ENCODE assay signal across 9 mouse cellular contexts in the genomic region with DNA sequence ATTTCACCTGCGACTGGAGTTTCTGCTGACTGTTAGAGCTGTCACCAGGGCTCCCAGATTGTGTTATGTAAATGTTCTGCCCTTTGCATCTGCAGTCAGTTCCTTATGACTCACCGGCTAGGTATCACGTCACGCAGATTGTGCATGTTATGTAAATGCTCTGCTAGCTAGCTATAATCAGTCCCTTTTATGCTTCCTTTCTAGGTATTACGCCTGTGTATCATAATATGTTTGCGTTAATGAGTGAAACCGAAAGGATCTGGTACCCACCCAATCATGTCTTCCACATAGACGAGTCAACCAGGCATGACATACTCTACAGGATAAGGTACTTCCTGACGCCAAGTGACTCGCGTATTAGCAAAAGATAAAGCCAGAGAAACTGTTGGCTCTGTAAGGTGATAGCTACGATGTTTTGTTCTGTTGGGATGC. TPM values are rescaled to one million over a fixed set of nuclear protein-coding genes. Genes with fewer than 3 reads are reported as not detected.
A peak's percentile ranks its signal among the peaks of the same experiment; 100 is the strongest.
DNase-seq lines count a peak whose midpoint lies in the region; ATAC-seq and TF ChIP-seq lines count a peak whose summit lies in the region.
"Had no signal": no experiment of that assay in that cellular context is flagged by ENCODE, and none has a peak within 500 bp of the region (broad histone marks: within the 10 kb centered on the region; RNA-seq: fewer than 3 reads in every experiment).

No protein-coding gene starts in this region.

- no peaks in the 10 kb centered on the region for H3K27me3 ChIP-seq in forebrain, postnatal 0 days (ENCODE audit: insufficient read depth, low read length)
- H3K27me3 ChIP-seq: midbrain, embryonic 12.5 days had no signal

- no peaks in the 10 kb centered on the region for H3K4me1 ChIP-seq in forebrain, postnatal 0 days (ENCODE audit: insufficient read depth)

- no peak overlapping the region for H3K4me3 ChIP-seq in forebrain, postnatal 0 days (ENCODE audit: low read depth, low read length)
- H3K4me3 ChIP-seq: midbrain, embryonic 12.5 days had no signal

- peak; percentile 56 to 82 for DNase-seq in frontal cortex, adult 2 months (ENCODE audit: extremely low spot score in 1 of 2, low spot score in 1 of 2)
- DNase-seq in frontal cortex, postnatal 25 days (ENCODE audit: low spot score in 2 of 2): no peak
- peak; percentile 87 for DNase-seq in right cerebral cortex, adult 18-20 months
- DNase-seq in right cerebral cortex, postnatal 4 days: no peak
- DNase-seq in heart, adult 8-10 months (ENCODE audit: low spot score): peak; percentile 63
- no peak for DNase-seq in thymus, postnatal 4 days
- no peak for DNase-seq in forebrain, postnatal 0 days

- H3K36me3 ChIP-seq in forebrain, postnatal 0 days (ENCODE audit: insufficient read depth): peaks cover 4% of the 10 kb centered on the region; the same call in 1 of the 2 replicates

- no peak overlapping the region for H3K27ac ChIP-seq in forebrain, postnatal 0 days (ENCODE audit: low read depth, low read length)
- H3K27ac ChIP-seq: midbrain, embryonic 12.5 days had no signal

- no peak overlapping the region for H3K9ac ChIP-seq in forebrain, postnatal 0 days
- H3K9ac ChIP-seq: midbrain, embryonic 12.5 days had no signal

- H3K9me3 ChIP-seq in forebrain, postnatal 0 days (ENCODE audit: low read length): no peaks in the 10 kb centered on the region
- H3K9me3 ChIP-seq: midbrain, embryonic 12.5 days had no signal

- peak; percentile 91 for ATAC-seq in megakaryocyte-erythroid progenitor cell, adult 5-6 weeks (replicated peaks; ENCODE audit: low FRiP score, low TSS enrichment, poor library complexity, severe bottlenecking)
- ATAC-seq in forebrain, postnatal 0 days: no peak

- WGBS in forebrain, postnatal 0 days: 78% methylated on average over 12 of the region's 12 CpGs

- H3K4me2 ChIP-seq in forebrain, postnatal 0 days (ENCODE audit: low read depth): no peak overlapping the region
- H3K4me2 ChIP-seq: midbrain, embryonic 12.5 days had no signal

- TF ChIP-seq CTCF in forebrain, postnatal 0 days (IDR thresholded peaks at IDR 0.05; ENCODE audit: low read depth): no peak

RNA-seq across cellular contexts. Expression of a gene that starts 19.5 kb away (rescaled TPM):
- 25.2 and 26.6 TPM in 2 replicates for polyA plus RNA-seq in frontal cortex, adult 2 months (2012; rRNA removed)
- total RNA-seq in heart, adult 8-10 months (2022): 10 to 100 TPM; 16.0 to 18.0 (median 16.9) TPM
- 45.8 and 57.1 TPM in 2 replicates for total RNA-seq in megakaryocyte-erythroid progenitor cell, adult 5-6 weeks (2014; fragmentation: Nextera tagmentation)
- 82.8 and 85.8 TPM in 2 replicates for total RNA-seq in megakaryocyte-erythroid progenitor cell, adult 5-6 weeks (2017)
- 52.5 and 54.2 TPM in 2 replicates for total RNA-seq in forebrain, postnatal 0 days (2014; rRNA removed)
- polyA plus RNA-seq in forebrain, postnatal 0 days (2015; fragmentation: Nextera tagmentation; extraction: Ambion mirVana): 12.4 and 13.2 TPM in 2 replicates

RNA-seq across cellular contexts. Expression of a gene that starts 54.0 kb away (rescaled TPM):
- 0.82 and 0.94 TPM in 2 replicates for polyA plus RNA-seq in frontal cortex, adult 2 months (2012; rRNA removed)
- under 1 TPM in 1 of 4 experiments, not detected in 3; 0.63 TPM for total RNA-seq in heart, adult 8-10 months (2022)
- total RNA-seq in megakaryocyte-erythroid progenitor cell, adult 5-6 weeks (2014; fragmentation: Nextera tagmentation): 1.9 TPM in 1 of 2 replicates, not detected in the other
- total RNA-seq in megakaryocyte-erythroid progenitor cell, adult 5-6 weeks (2017): 2.1 TPM in 1 of 2 replicates, not detected in the other
- 0.48 and 0.54 TPM in 2 replicates for total RNA-seq in forebrain, postnatal 0 days (2014; rRNA removed)
- polyA plus RNA-seq in forebrain, postnatal 0 days (2015; fragmentation: Nextera tagmentation; extraction: Ambion mirVana): 2.0 and 2.2 TPM in 2 replicates

Comparison
In these comparisons a context has a peak if more than half of its experiments do, and no peak if none do; other contexts are left out.
1. DNase-seq: peak in frontal cortex, adult 2 months (2 of 2), right cerebral cortex, adult 18-20 months (single experiment) and heart, adult 8-10 months (single experiment); none in frontal cortex, postnatal 25 days (0 of 2), right cerebral cortex, postnatal 4 days (single experiment), thymus, postnatal 4 days (single experiment) and forebrain, postnatal 0 days (single experiment).